Mouse (Mus musculus): ENCODE results near the gene Mamdc2. TPM values are rescaled to one million over a fixed set of nuclear protein-coding genes. Genes with fewer than 3 reads are reported as not detected.

Mamdc2 gene
- total RNA-seq, 2 experiments from 2014 or later = 1.3 to 2.3 TPM

GRCm38 (mm10) chr19:23362006-23362405, 86.2 kb downstream of the Mamdc2 start:
- no peak for DNase-seq (ENCODE audit: low spot score in 2 of 2)

GRCm38 (mm10) chr19:23361124-23361523, 87.1 kb downstream of the Mamdc2 start:
- DNase-seq (ENCODE audit: low spot score in 2 of 2) = peak; percentile 80 to 94

- peak in 1 of 2 experiments; percentile 24 for DNase-seq (ENCODE audit: low spot score in 2 of 2)
Measured at GRCm38 (mm10) chr19:23360536-23360935, 87.7 kb downstream of the Mamdc2 start.

- DNase-seq (ENCODE audit: low spot score in 2 of 2) = no peak
Measured at GRCm38 (mm10) chr19:23357253-23357652, 91.0 kb downstream of the Mamdc2 start.

- no peak for DNase-seq (ENCODE audit: low spot score in 2 of 2)
Measured at GRCm38 (mm10) chr19:23354738-23355137, 93.5 kb downstream of the Mamdc2 start.

- no peak for DNase-seq (ENCODE audit: low spot score in 2 of 2)
Measured at GRCm38 (mm10) chr19:23353881-23354401, 94.3 kb downstream of the Mamdc2 start.

GRCm38 (mm10) chr19:23353161-23353560, 95.1 kb downstream of the Mamdc2 start:
- no peak for DNase-seq (ENCODE audit: low spot score in 2 of 2)

- no peak for DNase-seq (ENCODE audit: low spot score in 2 of 2)
Measured at GRCm38 (mm10) chr19:23351808-23352491, 96.3 kb downstream of the Mamdc2 start.

GRCm38 (mm10) chr19:23349930-23350329, 98.3 kb downstream of the Mamdc2 start:
- no peak for DNase-seq (ENCODE audit: low spot score in 2 of 2)

GRCm38 (mm10) chr19:23342782-23343181, 105.5 kb downstream of the Mamdc2 start:
- DNase-seq (ENCODE audit: low spot score in 2 of 2) = no peak

- DNase-seq (ENCODE audit: low spot score in 2 of 2) = no peak
Measured at GRCm38 (mm10) chr19:23332883-23333282, 115.4 kb downstream of the Mamdc2 start.

GRCm38 (mm10) chr19:23330842-23331241, 117.4 kb downstream of the Mamdc2 start:
- DNase-seq (ENCODE audit: low spot score in 2 of 2) = no peak

- DNase-seq (ENCODE audit: low spot score in 2 of 2) = no peak
Measured at GRCm38 (mm10) chr19:23329346-23329745, 118.9 kb downstream of the Mamdc2 start.

- DNase-seq (ENCODE audit: low spot score in 2 of 2) = no peak
Measured at GRCm38 (mm10) chr19:23327056-23327640, 121.1 kb downstream of the Mamdc2 start.

GRCm38 (mm10) chr19:23323107-23323506, 125.1 kb downstream of the Mamdc2 start:
- DNase-seq (ENCODE audit: low spot score in 2 of 2) = no peak

- DNase-seq (ENCODE audit: low spot score in 2 of 2) = no peak
Measured at GRCm38 (mm10) chr19:23317989-23318358, 130.3 kb downstream of the Mamdc2 start.

GRCm38 (mm10) chr19:23317295-23317988, 130.8 kb downstream of the Mamdc2 start:
- DNase-seq (ENCODE audit: low spot score in 2 of 2) = no peak

GRCm38 (mm10) chr19:23316851-23317250, 131.4 kb downstream of the Mamdc2 start:
- peak in 1 of 2 experiments; percentile 37 for DNase-seq (ENCODE audit: low spot score in 2 of 2)

- no peak for DNase-seq (ENCODE audit: low spot score in 2 of 2)
Measured at GRCm38 (mm10) chr19:23309979-23310378, 138.3 kb downstream of the Mamdc2 start.

- no peak for DNase-seq (ENCODE audit: low spot score in 2 of 2)
Measured at GRCm38 (mm10) chr19:23306671-23307070, 141.6 kb downstream of the Mamdc2 start.

- peak in 1 of 2 experiments; percentile 17 for DNase-seq (ENCODE audit: low spot score in 2 of 2)
Measured at GRCm38 (mm10) chr19:23299987-23300386, 148.3 kb downstream of the Mamdc2 start.

- DNase-seq (ENCODE audit: low spot score in 2 of 2) = peak in 1 of 2 experiments; percentile 16
Measured at GRCm38 (mm10) chr19:23298917-23299316, 149.3 kb downstream of the Mamdc2 start.
